Mouse (Mus musculus) heart, embryonic 10.5 days (tissue): ENCODE measurements around the gene Wdsub1. TPM values are rescaled to one million over a fixed set of nuclear protein-coding genes. Genes with fewer than 3 reads are reported as not detected.

Experiments used
- DNase-seq: peaks from one replicate; pipeline ENCODE4 v3.0.0-alpha.2; 2017; ENCODE audit warnings: low spot score
- H3K27ac ChIP-seq: fragments of 300-500 bp; sonication (generic); 2 replicates; pipeline ENCODE4 v1.5.1; 2016; ENCODE audit warnings: mild to moderate bottlenecking
- H3K27me3 ChIP-seq: fragments of 300-500 bp; sonication (generic); 2 replicates; pipeline ENCODE4 v1.6.1; 2016; ENCODE audit warnings: mild to moderate bottlenecking; ENCODE audit not compliant: poor library complexity, insufficient read depth, severe bottlenecking
- H3K36me3 ChIP-seq: fragments of 300-500 bp; sonication (generic); 2 replicates; pipeline ENCODE4 v1.6.1; 2016; ENCODE audit warnings: mild to moderate bottlenecking, moderate library complexity
- H3K4me1 ChIP-seq: fragments of 300-500 bp; sonication (generic); 2 replicates; pipeline ENCODE4 v1.6.1; 2016; ENCODE audit warnings: mild to moderate bottlenecking
- H3K4me3 ChIP-seq: fragments of 300-500 bp; sonication (generic); 2 replicates; pipeline ENCODE4 v1.5.1; 2016; ENCODE audit warnings: mild to moderate bottlenecking, moderate library complexity
- H3K9me3 ChIP-seq: fragments of 300-500 bp; sonication (generic); 2 replicates; pipeline ENCODE4 v1.6.1; 2016; ENCODE audit warnings: mild to moderate bottlenecking, moderate library complexity
- WGBS: fragments of 180-500 bp; shearing (Covaris S2); methylation state at CpG from one replicate; pipeline ENCODE4 v1.1.7; 2016; 5-methylcytosine and 5-hydroxymethylcytosine counted together
- polyA plus RNA-seq: library from polyadenylated mRNA; unstranded; fragments of >200 nt; fragmentation: Nextera tagmentation; extraction: Ambion mirVana; gene quantifications from 2 replicates; pipeline ENCODE4 v1.2.1, GENCODE M21; 2016

Gene Wdsub1
- polyA plus RNA-seq, 1 experiment from 2014 or later: 37.6 TPM

GRCm38 (mm10) chr2:59818663-59819062, 63.7 kb downstream of the Wdsub1 start:
- peaks cover 76% of the 10 kb centered on the region for H3K36me3 ChIP-seq
- DNase-seq: no peak
- WGBS: 93% methylated on average over 15 of the region's 15 CpGs
- no peaks in the 10 kb centered on the region for H3K27me3 ChIP-seq
- no peaks in the 10 kb centered on the region for H3K9me3 ChIP-seq
- H3K27ac ChIP-seq: no peak overlapping the region
- H3K4me1 ChIP-seq: peaks cover 24% of the 10 kb centered on the region
- H3K4me3 ChIP-seq: no peak overlapping the region

GRCm38 (mm10) chr2:59814997-59815396, 67.4 kb downstream of the Wdsub1 start:
- 77% methylated on average over 8 of the region's 8 CpGs for WGBS
- H3K27ac ChIP-seq: no peak overlapping the region
- H3K4me3 ChIP-seq: no peak overlapping the region
- no peaks in the 10 kb centered on the region for H3K9me3 ChIP-seq
- DNase-seq: no peak
- peaks cover 17% of the 10 kb centered on the region for H3K4me1 ChIP-seq
- H3K27me3 ChIP-seq: no peaks in the 10 kb centered on the region
- H3K36me3 ChIP-seq: peaks cover 77% of the 10 kb centered on the region

GRCm38 (mm10) chr2:59813457-59813856, 68.9 kb downstream of the Wdsub1 start:
- Histone ChIP-seq H3K36me3 (peaks cover 70% of the 10 kb centered on the region), H3K4me1 (peaks cover 17% of the 10 kb centered on the region), H3K4me3 (no peak overlapping the region), H3K27me3 (no peaks in the 10 kb centered on the region), H3K9me3 (no peaks in the 10 kb centered on the region), H3K27ac (no peak overlapping the region)
- WGBS: 78% methylated on average over 13 of the region's 13 CpGs
- no peak for DNase-seq

GRCm38 (mm10) chr2:59812641-59813040, 69.8 kb downstream of the Wdsub1 start:
- DNase-seq: no peak
- Histone ChIP-seq H3K4me1 (peaks cover 18% of the 10 kb centered on the region), H3K9me3 (no peaks in the 10 kb centered on the region), H3K36me3 (peaks cover 70% of the 10 kb centered on the region), H3K4me3 (no peak overlapping the region), H3K27me3 (no peaks in the 10 kb centered on the region), H3K27ac (no peak overlapping the region)
- 96% methylated on average over 1 of the region's 1 CpGs for WGBS

- Histone ChIP-seq H3K4me1 (peaks cover 15% of the 10 kb centered on the region), H3K36me3 (peaks cover 67% of the 10 kb centered on the region), H3K9me3 (no peaks in the 10 kb centered on the region), H3K4me3 (no peak overlapping the region), H3K27ac (no peak overlapping the region), H3K27me3 (no peaks in the 10 kb centered on the region)
- no peak for DNase-seq
- 78% methylated on average over 1 of the region's 1 CpGs for WGBS
Observed at GRCm38 (mm10) chr2:59811247-59811646, 71.1 kb downstream of the Wdsub1 start.

- Histone ChIP-seq H3K36me3 (peaks cover 64% of the 10 kb centered on the region), H3K4me1 (peaks cover 18% of the 10 kb centered on the region), H3K4me3 (no peak overlapping the region), H3K27me3 (no peaks in the 10 kb centered on the region), H3K27ac (no peak overlapping the region), H3K9me3 (no peaks in the 10 kb centered on the region)
- DNase-seq: no peak
- WGBS: 87% methylated on average over 7 of the region's 7 CpGs
Observed at GRCm38 (mm10) chr2:59810039-59810438, 72.4 kb downstream of the Wdsub1 start.

- DNase-seq: no peak
- Histone ChIP-seq H3K36me3 (peaks cover 57% of the 10 kb centered on the region), H3K9me3 (no peaks in the 10 kb centered on the region), H3K4me3 (no peak overlapping the region), H3K27ac (no peak overlapping the region), H3K4me1 (peaks cover 13% of the 10 kb centered on the region; the same call in 1 of the 2 replicates), H3K27me3 (no peaks in the 10 kb centered on the region)
- 81% methylated on average over 4 of the region's 4 CpGs for WGBS
Observed at GRCm38 (mm10) chr2:59808608-59809007, 73.8 kb downstream of the Wdsub1 start.

GRCm38 (mm10) chr2:59806038-59806437, 76.4 kb downstream of the Wdsub1 start:
- H3K36me3 ChIP-seq: peaks cover 59% of the 10 kb centered on the region
- peaks cover 17% of the 10 kb centered on the region for H3K4me1 ChIP-seq
- no peak overlapping the region for H3K4me3 ChIP-seq
- H3K27me3 ChIP-seq: no peaks in the 10 kb centered on the region
- 44% methylated on average over 6 of the region's 6 CpGs for WGBS
- no peak for DNase-seq
- H3K9me3 ChIP-seq: no peaks in the 10 kb centered on the region
- peak overlapping the region; percentile 52 for H3K27ac ChIP-seq

- H3K36me3 ChIP-seq: peaks cover 61% of the 10 kb centered on the region
- 33% methylated on average over 2 of the region's 2 CpGs for WGBS
Observed at GRCm38 (mm10) chr2:59805595-59805994, 76.8 kb downstream of the Wdsub1 start.

GRCm38 (mm10) chr2:59802722-59803387, 79.5 kb downstream of the Wdsub1 start:
- 88% methylated on average over 8 of the region's 8 CpGs for WGBS
- DNase-seq: no peak
- H3K9me3 ChIP-seq: no peaks in the 10 kb centered on the region
- no peak overlapping the region for H3K27ac ChIP-seq
- no peaks in the 10 kb centered on the region for H3K27me3 ChIP-seq
- peaks cover 65% of the 10 kb centered on the region for H3K36me3 ChIP-seq
- H3K4me1 ChIP-seq: peaks cover 37% of the 10 kb centered on the region
- no peak overlapping the region for H3K4me3 ChIP-seq

More at GRCm38 (mm10) chr2:59805595-59805994, 76.8 kb downstream of the Wdsub1 start:
- Histone ChIP-seq H3K9me3 (no peaks in the 10 kb centered on the region), H3K27me3 (no peaks in the 10 kb centered on the region), H3K27ac (peak overlapping the region; percentile 52; the same call in 1 of the 2 replicates), H3K4me3 (no peak overlapping the region), H3K4me1 (peaks cover 20% of the 10 kb centered on the region)
- no peak for DNase-seq
